Mouse (Mus musculus) small intestine, adult 2 months (tissue): ENCODE data around the gene Rpl23a. TPM values are rescaled to one million over a fixed set of nuclear protein-coding genes. Genes with fewer than 3 reads are reported as not detected.
A peak's percentile ranks its signal among the peaks of the same experiment; 100 is the strongest.

Source experiments
- H3K27ac ChIP-seq: fragments of 200-500 bp; 2 replicates; pipeline ENCODE4 v1.5.1; 2012; ENCODE audit warnings: low read depth, low read length, control low read depth, inconsistent platforms; ENCODE audit not compliant: insufficient read depth
- H3K27me3 ChIP-seq: fragments of 200-500 bp; 2 replicates; pipeline ENCODE4 v1.6.1; 2012; ENCODE audit warnings: mild to moderate bottlenecking, moderate library complexity, low read length, inconsistent platforms; ENCODE audit not compliant: control insufficient read depth, insufficient read depth
- H3K36me3 ChIP-seq: fragments of 200-500 bp; 2 replicates; pipeline ENCODE4 v1.6.1; 2012; ENCODE audit warnings: mild to moderate bottlenecking, low read length, control low read depth, inconsistent platforms; ENCODE audit not compliant: control insufficient read depth, insufficient read depth
- H3K4me1 ChIP-seq: fragments of 200-500 bp; 2 replicates; pipeline ENCODE4 v1.6.1; 2012; ENCODE audit warnings: low read length, inconsistent platforms, mixed read lengths; ENCODE audit not compliant: control insufficient read depth, insufficient read depth, insufficient read length
- H3K4me3 ChIP-seq: fragments of 200-500 bp; 2 replicates; pipeline ENCODE4 v1.5.1; 2012; ENCODE audit warnings: low read depth, mild to moderate bottlenecking, control low read depth, inconsistent platforms, low read length, moderate library complexity
- CTCF ChIP-seq: fragments of 200-500 bp; IDR thresholded peaks from 2 replicates; pipeline ENCODE4 v1.5.1; 2012; ENCODE audit warnings: low read depth, mild to moderate bottlenecking, control low read depth, inconsistent platforms, low read length, moderate library complexity, mixed read lengths; ENCODE audit not compliant: insufficient replicate concordance, insufficient read length; ENCODE audit errors: extremely low read depth
- POLR2A ChIP-seq: fragments of 200-500 bp; IDR thresholded peaks from 2 replicates; pipeline ENCODE4 v1.6.1; 2012; ENCODE audit warnings: low read depth, mild to moderate bottlenecking, control low read depth, inconsistent platforms, low read length, moderate library complexity
- WGBS: fragments of 180-500 bp; shearing (Covaris S2); methylation state at CpG from one replicate; pipeline ENCODE4 v1.1.7; 2018; 5-methylcytosine and 5-hydroxymethylcytosine counted together
- polyA plus RNA-seq: library from polyadenylated mRNA; depleted of rRNA; stranded (reverse); fragments of >200 nt; gene quantifications from 2 replicates; pipeline ENCODE4 v1.2.3, GENCODE M21; 2012

Rpl23a gene
- polyA plus RNA-seq, 1 experiment: 66.4 TPM

DNA sequence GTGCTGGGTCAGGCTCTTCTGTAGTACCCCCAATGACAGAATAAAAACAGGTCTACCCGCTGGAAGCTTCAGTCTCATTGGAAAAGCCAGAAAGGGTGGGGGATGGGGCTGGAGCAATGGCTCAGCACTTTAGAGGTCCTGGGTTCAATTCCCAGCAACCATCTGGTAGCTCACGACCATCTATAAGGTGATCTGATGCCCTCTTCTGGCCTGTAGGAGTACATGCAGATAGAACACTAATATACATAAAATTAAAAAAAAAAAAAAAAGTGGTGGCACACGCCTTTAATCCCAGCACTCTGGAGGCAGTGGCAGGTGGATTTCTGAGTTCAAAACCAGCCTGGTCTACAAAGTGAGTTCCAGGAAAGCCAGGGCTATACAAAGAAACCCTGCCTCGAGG lies 12.1 kb downstream of the Rpl23a start:
- H3K4me1 ChIP-seq: peaks cover 30% of the 10 kb centered on the region
- no peaks in the 10 kb centered on the region for H3K36me3 ChIP-seq
- H3K27me3 ChIP-seq: no peaks in the 10 kb centered on the region
- 64% methylated on average over 4 of the region's 4 CpGs for WGBS
- H3K4me3 ChIP-seq: no peak overlapping the region
- no peak overlapping the region for H3K27ac ChIP-seq
- no peak for TF ChIP-seq POLR2A
- TF ChIP-seq CTCF: peak; percentile 31; the same call in 1 of the 2 replicates

GRCm38 (mm10) chr11:78170306-78170705 lies 13.1 kb downstream of the Rpl23a start:
- H3K4me3 ChIP-seq: no peak overlapping the region
- no peak for TF ChIP-seq POLR2A
- TF ChIP-seq CTCF: no peak
- H3K27ac ChIP-seq: no peak overlapping the region
- WGBS: 62% methylated on average over 15 of the region's 15 CpGs
- no peaks in the 10 kb centered on the region for H3K36me3 ChIP-seq
- peaks cover 34% of the 10 kb centered on the region for H3K4me1 ChIP-seq
- H3K27me3 ChIP-seq: no peaks in the 10 kb centered on the region

GRCm38 (mm10) chr11:78168541-78169468 lies 14.6 kb downstream of the Rpl23a start:
- no peaks in the 10 kb centered on the region for H3K36me3 ChIP-seq
- H3K27ac ChIP-seq: peak overlapping the region; percentile 83
- peaks cover 39% of the 10 kb centered on the region for H3K4me1 ChIP-seq
- TF ChIP-seq CTCF: no peak
- no peak for TF ChIP-seq POLR2A
- peak overlapping the region; percentile 66 for H3K4me3 ChIP-seq
- 17% methylated on average over 19 of the region's 19 CpGs for WGBS
- no peaks in the 10 kb centered on the region for H3K27me3 ChIP-seq

GRCm38 (mm10) chr11:78167257-78167959 lies 16.0 kb downstream of the Rpl23a start:
- Histone ChIP-seq H3K36me3 (no peaks in the 10 kb centered on the region), H3K4me3 (no peak overlapping the region), H3K27ac (0 out of 2 replicates have a peak overlapping the region, but pooled peaks have one; percentile 97), H3K27me3 (no peaks in the 10 kb centered on the region), H3K4me1 (peaks cover 48% of the 10 kb centered on the region)
- no peak for TF ChIP-seq CTCF
- no peak for TF ChIP-seq POLR2A
- WGBS: 81% methylated on average over 14 of the region's 14 CpGs

DNA sequence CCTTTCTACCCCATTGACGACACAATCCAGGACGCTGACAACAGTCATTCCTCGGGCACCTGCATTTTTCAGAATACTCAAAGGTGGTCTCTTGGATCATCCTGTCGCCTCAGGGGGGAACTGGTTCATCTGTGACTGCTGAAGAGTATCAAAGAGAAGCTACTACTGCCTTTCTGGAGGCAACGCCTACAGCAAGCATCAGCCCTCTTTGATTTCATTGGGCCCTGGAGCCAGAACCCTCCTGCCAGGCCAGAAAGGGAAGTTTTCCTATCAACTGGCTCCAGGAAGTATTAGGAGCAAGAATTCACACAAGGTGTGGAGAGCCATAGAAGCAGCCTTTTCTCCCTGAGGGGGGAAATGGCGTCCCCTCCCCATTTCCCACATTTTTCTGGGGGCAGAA lies 16.7 kb downstream of the Rpl23a start:
- no peaks in the 10 kb centered on the region for H3K27me3 ChIP-seq
- no peak overlapping the region for H3K4me3 ChIP-seq
- no peak for TF ChIP-seq CTCF
- no peak for TF ChIP-seq POLR2A
- peaks cover 51% of the 10 kb centered on the region for H3K4me1 ChIP-seq
- peaks cover 5% of the 10 kb centered on the region for H3K36me3 ChIP-seq
- 47% methylated on average over 6 of the region's 6 CpGs for WGBS
- H3K27ac ChIP-seq: peak overlapping the region; percentile 97

- H3K4me3 ChIP-seq: peak overlapping the region; percentile 69
- WGBS: 44% methylated on average over 4 of the region's 4 CpGs
- peaks cover 8% of the 10 kb centered on the region for H3K36me3 ChIP-seq
- peaks cover 51% of the 10 kb centered on the region for H3K4me1 ChIP-seq
- peak overlapping the region; percentile 97 for H3K27ac ChIP-seq
- H3K27me3 ChIP-seq: no peaks in the 10 kb centered on the region
- TF ChIP-seq CTCF (no peak), POLR2A (no peak)
Observed at GRCm38 (mm10) chr11:78166161-78166560, 17.2 kb downstream of the Rpl23a start.

GRCm38 (mm10) chr11:78165761-78166109 lies 17.6 kb downstream of the Rpl23a start:
- peak overlapping the region; percentile 69 for H3K4me3 ChIP-seq
- peak overlapping the region; percentile 97 for H3K27ac ChIP-seq
- TF ChIP-seq CTCF (no peak), POLR2A (no peak)
- H3K27me3 ChIP-seq: no peaks in the 10 kb centered on the region
- peaks cover 12% of the 10 kb centered on the region for H3K36me3 ChIP-seq
- peaks cover 47% of the 10 kb centered on the region for H3K4me1 ChIP-seq
- WGBS: 1% methylated on average over 16 of the region's 16 CpGs
